Comparison of ENCODE assay signal across 24 mouse cellular contexts in genomic region chr2:107184864-107185263, GRCm38 (mm10).
DNase-seq lines count a peak whose midpoint lies in the region; ATAC-seq and TF ChIP-seq lines count a peak whose summit lies in the region.
"Had no signal": no experiment of that assay in that cellular context is flagged by ENCODE, and none has a peak within 500 bp of the region (broad histone marks: within the 10 kb centered on the region; RNA-seq: fewer than 3 reads in every experiment).

No protein-coding gene starts in this region.

- no peaks in the 10 kb centered on the region for H3K9me3 ChIP-seq in limb, embryonic 14.5 days (ENCODE audit: control insufficient read depth, low read length)
- H3K9me3 ChIP-seq in limb, embryonic 10.5 days (replicated peaks) = no peaks in the 10 kb centered on the region
- no peaks in the 10 kb centered on the region for H3K9me3 ChIP-seq in midbrain, embryonic 15.5 days
- no peaks in the 10 kb centered on the region for H3K9me3 ChIP-seq in midbrain, embryonic 11.5 days (ENCODE audit: control insufficient read depth, low read length)
- H3K9me3 ChIP-seq: embryonic facial prominence, embryonic 10.5 days; embryonic facial prominence, embryonic 12.5 days; forebrain, embryonic 13.5 days; forebrain, embryonic 15.5 days; G1E had no signal

- no peak overlapping the region for H3K27ac ChIP-seq in limb, embryonic 14.5 days (replicated peaks; ENCODE audit: low read depth, low read length)
- no peak overlapping the region for H3K27ac ChIP-seq in limb, embryonic 10.5 days
- no peak overlapping the region for H3K27ac ChIP-seq in midbrain, embryonic 15.5 days
- H3K27ac ChIP-seq in midbrain, embryonic 11.5 days (ENCODE audit: low read depth, low read length) = no peak overlapping the region
- H3K27ac ChIP-seq: embryonic facial prominence, embryonic 10.5 days; embryonic facial prominence, embryonic 12.5 days; forebrain, embryonic 13.5 days; forebrain, embryonic 15.5 days had no signal

- H3K4me3 ChIP-seq in limb, embryonic 14.5 days (replicated peaks; ENCODE audit: low read length) = no peak overlapping the region
- H3K4me3 ChIP-seq in limb, embryonic 10.5 days = no peak overlapping the region
- H3K4me3 ChIP-seq in midbrain, embryonic 15.5 days = no peak overlapping the region
- H3K4me3 ChIP-seq in midbrain, embryonic 11.5 days (ENCODE audit: low read depth, low read length) = no peak overlapping the region
- H3K4me3 ChIP-seq: embryonic facial prominence, embryonic 10.5 days; embryonic facial prominence, embryonic 12.5 days; forebrain, embryonic 13.5 days; forebrain, embryonic 15.5 days had no signal

- no peak overlapping the region for H3K4me2 ChIP-seq in limb, embryonic 14.5 days (replicated peaks; ENCODE audit: low read depth, low read length, severe bottlenecking)
- no peak overlapping the region for H3K4me2 ChIP-seq in midbrain, embryonic 15.5 days
- no peak overlapping the region for H3K4me2 ChIP-seq in midbrain, embryonic 11.5 days
- H3K4me2 ChIP-seq: embryonic facial prominence, embryonic 12.5 days; forebrain, embryonic 13.5 days; forebrain, embryonic 15.5 days had no signal

- DNase-seq in limb, embryonic 14.5 days (ENCODE audit: low spot score) = no peak
- no peak for DNase-seq in limb, embryonic 10.5 days (ENCODE audit: low spot score)
- no peak for DNase-seq in midbrain, embryonic 11.5 days (ENCODE audit: low spot score, missing footprints)
- DNase-seq in brain, embryonic 14.5 days (ENCODE audit: low read depth) = peak; percentile 36
- DNase-seq: adrenal gland, adult 8-10 months; adrenal gland, postnatal 14 days; adrenal gland, postnatal 36 days; B cell, adult 2 months; cerebellum, adult 11-12 months; cerebellum, adult 2 months; cerebellum, adult 9-10 months; cerebellum, postnatal 10 days; cerebellum, postnatal 25 days; forebrain, postnatal 0 days had no signal

- H3K4me1 ChIP-seq in limb, embryonic 14.5 days (ENCODE audit: control insufficient read depth, insufficient read depth, low read length) = no peaks in the 10 kb centered on the region
- H3K4me1 ChIP-seq in limb, embryonic 10.5 days = no peaks in the 10 kb centered on the region
- no peaks in the 10 kb centered on the region; the same call in 1 of the 2 replicates for H3K4me1 ChIP-seq in midbrain, embryonic 15.5 days
- no peaks in the 10 kb centered on the region for H3K4me1 ChIP-seq in midbrain, embryonic 11.5 days (ENCODE audit: control insufficient read depth, insufficient read depth, low read length)
- H3K4me1 ChIP-seq: embryonic facial prominence, embryonic 10.5 days; embryonic facial prominence, embryonic 12.5 days; forebrain, embryonic 13.5 days; forebrain, embryonic 15.5 days had no signal

- ATAC-seq in limb, embryonic 14.5 days (ENCODE audit: low FRiP score, low read depth) = 0 out of 2 replicates have a peak, but pooled peaks have one; percentile 6
- peak; percentile 66 for ATAC-seq in midbrain, embryonic 15.5 days (replicated peaks)
- ATAC-seq in midbrain, embryonic 11.5 days (ENCODE audit: low FRiP score) = no peak
- ATAC-seq: activated CD4-positive, CD25-positive, alpha-beta regulatory T cell, adult 4 months; CD4-positive, CD25-positive, alpha-beta regulatory T cell, adult 4 months; forebrain, embryonic 13.5 days; forebrain, embryonic 15.5 days; forebrain, postnatal 0 days; Patski had no signal

- TF ChIP-seq CTCF in brain, embryonic 14.5 days (IDR thresholded peaks at IDR 0.05; ENCODE audit: borderline replicate concordance, extremely low read depth, insufficient read depth, insufficient read length) = no peak

- WGBS in limb, embryonic 14.5 days = 52% methylated on average over 3 of the region's 3 CpGs
- WGBS in limb, embryonic 10.5 days = 61% methylated on average over 3 of the region's 3 CpGs
- 32% methylated on average over 3 of the region's 3 CpGs for WGBS in midbrain, embryonic 15.5 days
- 35% methylated on average over 3 of the region's 3 CpGs for WGBS in midbrain, embryonic 11.5 days

- no peaks in the 10 kb centered on the region for H3K36me3 ChIP-seq in limb, embryonic 14.5 days (ENCODE audit: control insufficient read depth, insufficient read depth, low read length)
- H3K36me3 ChIP-seq in limb, embryonic 10.5 days = no peaks in the 10 kb centered on the region
- H3K36me3 ChIP-seq in midbrain, embryonic 15.5 days (replicated peaks) = no peaks in the 10 kb centered on the region
- no peaks in the 10 kb centered on the region for H3K36me3 ChIP-seq in midbrain, embryonic 11.5 days (ENCODE audit: control insufficient read depth, insufficient read depth, low read length)
- H3K36me3 ChIP-seq: embryonic facial prominence, embryonic 10.5 days; embryonic facial prominence, embryonic 12.5 days; forebrain, embryonic 15.5 days; G1E had no signal

- TF ChIP-seq POLR2A in limb, embryonic 14.5 days (IDR thresholded peaks at IDR 0.05; ENCODE audit: borderline replicate concordance, extremely low read depth, insufficient read depth, insufficient read length) = no peak
- TF ChIP-seq POLR2A in brain, embryonic 14.5 days (IDR thresholded peaks at IDR 0.05; ENCODE audit: borderline replicate concordance, extremely low read depth, insufficient read depth, insufficient read length, poor library complexity, severe bottlenecking) = no peak

- no peak overlapping the region for H3K9ac ChIP-seq in limb, embryonic 14.5 days (ENCODE audit: low read depth, low read length, severe bottlenecking)
- H3K9ac ChIP-seq in midbrain, embryonic 15.5 days = no peak overlapping the region
- no peak overlapping the region for H3K9ac ChIP-seq in midbrain, embryonic 11.5 days (ENCODE audit: low read length)
- H3K9ac ChIP-seq: embryonic facial prominence, embryonic 12.5 days; forebrain, embryonic 13.5 days; forebrain, embryonic 15.5 days; forebrain, postnatal 0 days had no signal

- no peaks in the 10 kb centered on the region for H3K27me3 ChIP-seq in limb, embryonic 14.5 days (ENCODE audit: control insufficient read depth, insufficient read depth, low read length)
- no peaks in the 10 kb centered on the region for H3K27me3 ChIP-seq in limb, embryonic 10.5 days (ENCODE audit: low read depth, poor library complexity, severe bottlenecking)
- H3K27me3 ChIP-seq in midbrain, embryonic 15.5 days (replicated peaks) = no peaks in the 10 kb centered on the region
- H3K27me3 ChIP-seq in midbrain, embryonic 11.5 days (ENCODE audit: control insufficient read depth, insufficient read depth, low read length) = no peaks in the 10 kb centered on the region
- H3K27me3 ChIP-seq: CH12.LX; embryonic facial prominence, embryonic 12.5 days; forebrain, embryonic 13.5 days; forebrain, embryonic 15.5 days; Patski had no signal
